Mouse (Mus musculus) cortical plate, adult 2 months (tissue): ENCODE measurements at regions not wholly inside any gene's neighbourhood (a gene's known extent, or its start where the extent isn't known, plus 50 kb on each side); places are given as distances from the start of the nearest gene placed in this dataset.
A peak's percentile ranks its signal among the peaks of the same experiment; 100 is the strongest.

Experiments
- H3K27ac ChIP-seq: fragments of 200-500 bp; 2 replicates; pipeline ENCODE4 v1.5.1; 2012; ENCODE audit warnings: low read length, control low read depth, inconsistent platforms; ENCODE audit not compliant: insufficient read depth
- H3K4me1 ChIP-seq: fragments of 200-500 bp; 2 replicates; pipeline ENCODE4 v1.6.1; 2011; ENCODE audit warnings: low read length; ENCODE audit not compliant: control insufficient read depth, insufficient read depth
- H3K4me3 ChIP-seq: fragments of 200-500 bp; 2 replicates; pipeline ENCODE4 v1.5.1; 2011; ENCODE audit warnings: mild to moderate bottlenecking, low read length, control low read depth; ENCODE audit not compliant: insufficient read depth
- CTCF ChIP-seq: fragments of 200-500 bp; IDR thresholded peaks from 2 replicates; pipeline ENCODE4 v1.5.1; 2011; ENCODE audit warnings: mild to moderate bottlenecking, control low read depth, low read length; ENCODE audit not compliant: insufficient read depth; ENCODE audit errors: extremely low read depth
- POLR2A ChIP-seq: fragments of 200-500 bp; IDR thresholded peaks from 2 replicates; pipeline ENCODE4 v1.6.1; 2011; ENCODE audit warnings: mild to moderate bottlenecking, low read length, control low read depth; ENCODE audit not compliant: insufficient read depth; ENCODE audit errors: extremely low read depth

DNA sequence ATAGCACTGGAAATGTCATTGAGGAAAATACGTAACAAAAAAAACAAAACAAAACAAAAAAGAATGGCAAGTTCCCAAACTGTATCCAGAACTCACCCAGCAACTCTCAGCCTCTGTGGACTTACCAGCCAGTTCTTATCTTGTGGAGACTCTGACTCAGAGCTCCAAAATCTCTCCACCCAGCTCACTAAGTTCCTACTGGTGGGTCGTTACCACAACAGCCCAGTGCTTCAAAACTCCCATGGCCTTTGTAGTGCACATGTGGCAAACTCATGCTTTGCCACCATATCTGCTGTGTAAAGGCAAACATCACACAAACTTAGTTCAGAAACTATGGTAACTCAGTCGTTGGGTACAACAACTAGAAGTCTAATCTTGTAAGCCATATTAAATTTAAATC lies 71.0 kb upstream of the Nrip1 start:
- no peak for TF ChIP-seq CTCF
- TF ChIP-seq POLR2A, result no peak
- no peaks in the 10 kb centered on the region for H3K4me1 ChIP-seq
- no peak overlapping the region for H3K27ac ChIP-seq
- H3K4me3 ChIP-seq, result no peak overlapping the region

DNA sequence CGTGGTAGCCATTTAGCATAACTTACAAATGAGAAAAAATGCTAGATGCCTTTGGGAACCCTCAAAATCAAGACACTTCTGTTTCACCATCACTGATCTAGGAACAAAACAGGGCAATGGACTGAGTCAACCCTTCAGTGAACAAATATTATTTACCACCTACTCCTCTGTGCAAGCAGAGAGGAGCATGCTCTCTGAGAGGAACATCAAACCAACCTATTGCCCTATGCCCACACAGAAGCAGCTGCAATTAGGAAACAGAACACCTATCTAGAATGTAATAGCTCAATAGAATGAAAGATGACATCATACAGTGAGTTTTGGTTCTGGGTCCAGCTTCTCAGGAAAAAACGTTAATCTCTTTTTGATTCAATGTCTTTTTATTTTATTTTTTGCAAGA lies 69.0 kb upstream of the Nrip1 start:
- no peak for TF ChIP-seq POLR2A
- TF ChIP-seq CTCF, result no peak
- H3K4me3 ChIP-seq, result no peak overlapping the region
- H3K27ac ChIP-seq, result no peak overlapping the region
- H3K4me1 ChIP-seq, result no peaks in the 10 kb centered on the region

DNA sequence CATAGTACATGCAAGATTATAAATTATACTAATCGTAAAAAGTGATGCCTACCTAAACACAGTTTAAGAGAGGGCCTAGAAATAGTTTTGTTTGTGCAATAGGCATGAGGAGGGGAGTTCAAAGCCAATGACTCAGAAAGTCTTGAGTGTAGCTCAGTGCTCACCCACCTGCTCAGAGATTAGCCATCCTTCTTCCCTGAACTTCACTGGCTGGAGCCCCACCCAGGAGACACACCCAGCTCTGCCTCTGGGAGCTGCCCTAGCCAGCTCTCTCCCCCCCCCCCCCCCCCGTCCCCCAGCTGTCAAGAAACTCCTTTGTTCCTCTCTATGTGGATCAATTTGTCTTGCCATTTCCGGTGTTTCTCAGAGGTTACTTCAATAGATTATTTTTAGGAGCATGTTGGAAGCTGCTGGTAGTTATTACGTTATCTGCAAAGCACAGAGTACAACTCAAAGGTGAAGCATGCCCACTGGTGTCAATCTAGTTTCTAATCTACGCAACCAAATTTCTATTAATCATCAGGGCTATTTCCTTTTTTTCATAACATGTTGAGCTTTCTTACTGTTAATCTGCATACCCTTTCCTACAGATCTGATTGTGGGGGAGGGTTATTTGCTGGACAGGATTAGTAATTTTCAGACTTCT lies 68.3 kb upstream of the Nrip1 start:
- no peaks in the 10 kb centered on the region for H3K4me1 ChIP-seq
- TF ChIP-seq CTCF (no peak), POLR2A (no peak)
- no peak overlapping the region for H3K4me3 ChIP-seq
- H3K27ac ChIP-seq, result no peak overlapping the region

- TF ChIP-seq CTCF (no peak), POLR2A (no peak)
- Histone ChIP-seq H3K4me3 (no peak overlapping the region), H3K4me1 (no peaks in the 10 kb centered on the region), H3K27ac (no peak overlapping the region)
Observed at GRCm38 (mm10) chr16:76438093-76438883, 64.7 kb upstream of the Nrip1 start.

DNA sequence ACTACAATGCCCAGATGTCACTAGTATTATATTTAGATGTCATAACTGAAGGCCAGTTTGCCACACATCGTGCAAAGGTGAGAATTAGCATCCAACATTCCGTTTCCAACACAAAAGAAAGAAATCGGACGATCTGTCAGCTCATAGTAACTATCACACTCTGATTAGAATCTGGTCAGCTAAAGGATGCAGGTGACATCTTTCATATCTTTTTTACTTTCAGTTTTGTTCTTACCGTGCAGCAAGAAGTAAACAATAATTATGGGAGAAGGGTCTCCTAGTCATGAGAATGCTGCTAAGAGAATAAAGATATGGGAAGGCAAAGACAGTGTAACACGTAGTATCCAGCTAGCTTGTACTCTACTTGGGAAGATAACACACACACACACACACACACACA lies 62.7 kb upstream of the Nrip1 start:
- H3K4me1 ChIP-seq, result peaks cover 1% of the 10 kb centered on the region; the same call in 1 of the 2 replicates
- no peak overlapping the region for H3K27ac ChIP-seq
- no peak overlapping the region for H3K4me3 ChIP-seq
- TF ChIP-seq CTCF, result no peak
- no peak for TF ChIP-seq POLR2A

GRCm38 (mm10) chr16:76433076-76433825 lies 59.6 kb upstream of the Nrip1 start:
- TF ChIP-seq CTCF (no peak), POLR2A (no peak)
- Histone ChIP-seq H3K27ac (no peak overlapping the region), H3K4me1 (peaks cover 1% of the 10 kb centered on the region; the same call in 1 of the 2 replicates), H3K4me3 (peak overlapping the region; percentile 15; the same call in 1 of the 2 replicates)

DNA sequence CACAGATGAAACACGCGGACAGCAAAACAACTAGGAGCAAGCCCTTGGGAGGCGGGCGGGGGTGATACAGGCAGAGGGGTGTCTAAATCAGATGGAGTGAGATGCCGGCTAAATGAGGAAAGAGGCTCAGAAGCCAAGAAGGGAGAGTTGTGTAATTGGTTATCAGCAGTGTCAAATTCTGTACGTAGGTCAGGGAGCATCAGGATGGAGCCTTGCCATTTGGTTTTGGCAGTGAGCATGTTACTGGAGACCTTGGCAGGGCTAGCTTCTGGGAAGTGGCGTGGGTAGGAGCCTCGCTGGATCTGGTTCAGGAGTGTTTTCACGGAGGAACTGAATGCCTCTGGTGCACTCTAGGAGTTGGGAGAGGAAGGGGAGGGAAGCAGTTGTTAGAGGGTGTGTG lies 58.7 kb upstream of the Nrip1 start:
- TF ChIP-seq POLR2A (no peak), CTCF (no peak)
- Histone ChIP-seq H3K4me3 (no peak overlapping the region), H3K4me1 (peaks cover 1% of the 10 kb centered on the region; the same call in 1 of the 2 replicates), H3K27ac (no peak overlapping the region)

- Histone ChIP-seq H3K4me1 (peaks cover 1% of the 10 kb centered on the region; the same call in 1 of the 2 replicates), H3K27ac (no peak overlapping the region), H3K4me3 (no peak overlapping the region)
- TF ChIP-seq POLR2A (no peak), CTCF (no peak)
Observed at GRCm38 (mm10) chr16:76429156-76429555, 55.5 kb upstream of the Nrip1 start.

DNA sequence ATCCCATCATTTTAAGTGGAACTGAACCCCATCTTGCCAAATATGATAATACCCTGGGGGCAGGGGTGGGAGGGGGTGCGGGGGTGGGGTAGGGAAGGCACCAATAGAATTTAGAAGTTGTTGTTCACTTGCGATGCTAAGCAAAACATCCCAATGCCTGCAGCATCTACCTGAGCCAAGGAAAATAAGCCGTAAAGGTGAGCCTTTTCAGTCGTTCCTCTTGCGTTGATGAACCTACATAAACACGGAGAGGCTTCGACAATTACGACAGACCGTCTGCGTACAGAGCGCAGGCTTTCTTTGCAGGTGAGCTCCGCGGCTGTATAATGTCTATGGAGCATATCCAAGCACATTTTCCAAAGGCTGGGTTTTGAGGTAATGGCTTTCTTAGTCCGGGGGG lies 50.3 kb upstream of the Nrip1 start:
- Histone ChIP-seq H3K4me1 (no peaks in the 10 kb centered on the region), H3K27ac (no peak overlapping the region), H3K4me3 (no peak overlapping the region)
- no peak for TF ChIP-seq POLR2A
